Mouse (Mus musculus): ENCODE results near the gene Btbd35f4. TPM values are rescaled to one million over a fixed set of nuclear protein-coding genes. Genes with fewer than 3 reads are reported as not detected.
"Not testable (repeated sequence)": the region's sequence is repeated elsewhere in the genome, so short reads cannot be mapped to it uniquely, and the experiment has no call there.

The Btbd35f4 gene
- not detected in 2 replicates for polyA plus RNA-seq (2015; fragmentation: Nextera tagmentation; extraction: Ambion mirVana)

DNA sequence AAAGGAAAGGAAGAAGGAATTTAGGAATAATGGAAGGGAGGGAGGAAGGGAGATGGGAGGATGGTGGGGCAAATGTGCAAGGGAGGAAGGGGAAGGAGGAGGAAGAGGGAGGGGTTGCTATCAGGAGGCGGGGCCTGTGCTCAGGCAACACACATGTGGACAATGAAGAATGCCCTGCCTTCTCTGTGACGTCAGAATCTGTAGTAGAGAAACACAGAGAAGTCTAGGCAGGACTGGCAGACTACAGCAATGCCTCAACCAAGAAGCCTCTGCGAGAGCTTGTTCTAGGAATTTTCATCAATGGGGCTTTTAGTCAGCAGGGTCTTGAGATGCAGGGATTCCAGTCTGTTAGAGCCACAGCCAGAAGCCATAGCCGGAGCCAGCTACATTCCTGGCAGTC lies at the start of gene Btbd35f4:
TSS of gene Btbd35f4 (plus strand) at position 301 of the 400 bp plus-strand sequence.
- H3K9ac ChIP-seq (ENCODE audit: low read length); ATAC-seq (replicated peaks; ENCODE audit: extremely low read depth, insufficient read depth, low FRiP score); H3K9me3 ChIP-seq (replicated peaks; ENCODE audit: control insufficient read depth, low read length); H3K4me3 ChIP-seq (ENCODE audit: low read length); H3K36me3 ChIP-seq (ENCODE audit: control insufficient read depth, insufficient read depth); H3K27me3 ChIP-seq (ENCODE audit: control insufficient read depth, insufficient read depth, low read length); H3K4me2 ChIP-seq (ENCODE audit: low read depth, low read length); H3K4me1 ChIP-seq (ENCODE audit: control insufficient read depth, insufficient read depth, low read length); H3K27ac ChIP-seq (ENCODE audit: low read length): not testable (repeated sequence)
- WGBS: no CpG with 5 or more reads among the region's 4 CpGs

- WGBS: no CpG with 5 or more reads among the region's 1 CpGs
- not testable (repeated sequence) for H3K36me3 ChIP-seq (ENCODE audit: control insufficient read depth, insufficient read depth)
Observed at GRCm38 (mm10) chrX:4840016-4840415, 39.7 kb downstream of the Btbd35f4 start.

More at GRCm38 (mm10) chrX:4840016-4840415, 39.7 kb downstream of the Btbd35f4 start:
- H3K27me3 ChIP-seq (ENCODE audit: control insufficient read depth, insufficient read depth, low read length); H3K27ac ChIP-seq (ENCODE audit: low read length); H3K9ac ChIP-seq (ENCODE audit: low read length); H3K4me2 ChIP-seq (ENCODE audit: low read depth, low read length); H3K4me1 ChIP-seq (ENCODE audit: control insufficient read depth, insufficient read depth, low read length); ATAC-seq (replicated peaks; ENCODE audit: extremely low read depth, insufficient read depth, low FRiP score); H3K4me3 ChIP-seq (ENCODE audit: low read length); H3K9me3 ChIP-seq (replicated peaks; ENCODE audit: control insufficient read depth, low read length): not testable (repeated sequence)

Other genes starting within 250 kb of the Btbd35f4 start
- gene Btbd35f27, start 151.6 kb downstream of the Btbd35f4 start, polyA plus RNA-seq (2015; fragmentation: Nextera tagmentation; extraction: Ambion mirVana): not detected in 2 replicates